Mouse (Mus musculus) limb, embryonic 13.5 days (tissue): Measurements from ENCODE around the gene Eps15. TPM values are rescaled to one million over a fixed set of nuclear protein-coding genes. Genes with fewer than 3 reads are reported as not detected.

ENCODE experiments used
- ATAC-seq: fragments of 200-750 bp; cut with Nextera tagmentation; 2 replicates; pipeline ENCODE4 v1.8.0; 2017; ENCODE audit warnings: low read depth, moderate number of reproducible peaks, moderate TSS enrichment; ENCODE audit not compliant: low FRiP score
- H3K27ac ChIP-seq: fragments of 300-500 bp; sonication (generic); 2 replicates; pipeline ENCODE4 v1.5.1; 2015; ENCODE audit warnings: inconsistent platforms, mild to moderate bottlenecking, moderate library complexity
- H3K27me3 ChIP-seq: fragments of 300-500 bp; sonication (generic); 2 replicates; pipeline ENCODE4 v1.6.1; 2015; ENCODE audit warnings: mild to moderate bottlenecking, inconsistent platforms
- H3K36me3 ChIP-seq: fragments of 300-500 bp; sonication (generic); 2 replicates; pipeline ENCODE4 v1.6.1; 2015; ENCODE audit warnings: inconsistent platforms, mild to moderate bottlenecking, moderate library complexity
- H3K4me1 ChIP-seq: fragments of 300-500 bp; sonication (generic); 2 replicates; pipeline ENCODE4 v1.6.1; 2015; ENCODE audit warnings: inconsistent platforms
- H3K4me2 ChIP-seq: fragments of 300-500 bp; sonication (generic); replicated peaks from 2 replicates; pipeline ENCODE4 v1.6.1; 2015; ENCODE audit warnings: inconsistent platforms, mild to moderate bottlenecking, moderate library complexity
- H3K4me3 ChIP-seq: fragments of 300-500 bp; sonication (generic); 2 replicates; pipeline ENCODE4 v1.5.1; 2015; ENCODE audit warnings: moderate library complexity, mild to moderate bottlenecking, inconsistent platforms
- H3K9ac ChIP-seq: fragments of 300-500 bp; sonication (generic); 2 replicates; pipeline ENCODE4 v1.6.1; 2015; ENCODE audit warnings: mild to moderate bottlenecking, inconsistent platforms
- H3K9me3 ChIP-seq: fragments of 300-500 bp; sonication (generic); 2 replicates; pipeline ENCODE4 v1.6.1; 2016; ENCODE audit warnings: inconsistent platforms
- WGBS: fragments of 180-500 bp; shearing (Covaris S2); methylation state at CpG from one replicate; pipeline ENCODE4 v1.1.7; 2015; 5-methylcytosine and 5-hydroxymethylcytosine counted together
- polyA plus RNA-seq: library from polyadenylated mRNA; unstranded; fragments of >200 nt; fragmentation: Nextera tagmentation; extraction: Ambion mirVana; gene quantifications from 2 replicates; pipeline ENCODE4 v1.2.1, GENCODE M21; 2015

The Eps15 gene
- polyA plus RNA-seq, 1 experiment from 2014 or later = 39.9 TPM

DNA sequence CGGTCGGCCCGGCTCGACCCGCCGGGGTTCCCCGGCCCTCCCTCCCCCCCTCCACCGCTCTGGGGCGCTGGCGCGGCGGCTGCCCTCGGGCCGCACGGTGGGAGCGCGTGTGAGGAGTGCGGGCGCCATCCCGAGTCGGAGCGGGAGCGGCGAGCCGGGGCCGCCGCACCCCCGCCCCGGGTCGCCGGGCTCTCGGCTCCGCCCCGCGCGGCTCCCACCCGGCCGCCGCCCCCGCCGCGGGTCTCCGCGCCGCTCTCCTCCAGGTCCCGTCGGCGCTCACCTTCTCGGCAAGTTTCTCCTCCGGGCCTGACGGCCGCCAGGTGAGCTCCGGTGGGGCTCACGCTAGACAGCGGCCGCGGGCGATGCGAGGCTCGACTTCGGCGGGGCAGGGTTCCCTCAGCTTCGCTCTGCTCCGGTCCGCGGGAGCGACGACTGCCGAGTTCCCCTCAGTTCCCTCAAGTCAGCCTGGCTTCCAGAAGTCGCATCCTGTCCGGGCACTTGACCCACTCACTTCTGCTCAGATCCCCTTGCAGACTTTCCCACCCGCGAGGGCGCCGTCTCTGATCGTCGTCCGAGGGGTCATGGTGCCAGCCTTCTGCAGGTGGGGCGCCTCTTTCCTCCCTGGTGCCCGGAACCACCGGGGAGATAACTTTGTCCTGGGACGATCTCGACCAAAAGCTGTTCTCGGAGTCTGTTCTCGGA lies 542 bp downstream of the Eps15 start:
- Histone ChIP-seq H3K4me1 (peaks cover 22% of the 10 kb centered on the region), H3K9me3 (no peaks in the 10 kb centered on the region), H3K9ac (peak overlapping the region; percentile 84), H3K4me3 (peak overlapping the region; percentile 87), H3K36me3 (no peaks in the 10 kb centered on the region), H3K27ac (peak overlapping the region; percentile 77), H3K27me3 (no peaks in the 10 kb centered on the region), H3K4me2 (peak overlapping the region; percentile 88)
- ATAC-seq = peak; percentile 90
- WGBS = under 1% methylated on average over 66 of the region's 85 CpGs

DNA sequence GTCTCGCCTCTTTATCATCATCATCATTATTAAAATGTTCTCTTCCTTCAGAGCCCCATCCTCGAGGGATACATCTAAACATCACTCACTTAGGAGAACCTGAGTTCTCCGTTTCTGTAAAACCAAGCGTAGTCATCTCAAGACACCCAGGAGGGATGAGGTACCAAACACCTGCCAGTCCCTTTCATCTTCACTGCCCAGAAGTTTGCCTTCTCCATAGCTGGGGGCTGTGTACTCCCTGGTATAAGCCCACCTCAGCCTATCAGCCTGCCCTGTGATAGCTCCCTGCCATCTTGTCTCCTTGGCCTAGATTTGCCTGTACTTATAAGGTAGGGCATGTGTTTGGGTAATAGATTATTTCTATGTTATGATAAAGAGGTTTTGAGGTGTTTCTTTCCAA lies 1.1 kb downstream of the Eps15 start:
- Histone ChIP-seq H3K4me3 (peak overlapping the region; percentile 87), H3K4me1 (peaks cover 22% of the 10 kb centered on the region), H3K9me3 (no peaks in the 10 kb centered on the region), H3K27me3 (no peaks in the 10 kb centered on the region), H3K9ac (peak overlapping the region; percentile 84), H3K27ac (no peak overlapping the region), H3K4me2 (peak overlapping the region; percentile 88), H3K36me3 (no peaks in the 10 kb centered on the region)
- WGBS = 10% methylated on average over 4 of the region's 4 CpGs
- ATAC-seq = no peak

DNA sequence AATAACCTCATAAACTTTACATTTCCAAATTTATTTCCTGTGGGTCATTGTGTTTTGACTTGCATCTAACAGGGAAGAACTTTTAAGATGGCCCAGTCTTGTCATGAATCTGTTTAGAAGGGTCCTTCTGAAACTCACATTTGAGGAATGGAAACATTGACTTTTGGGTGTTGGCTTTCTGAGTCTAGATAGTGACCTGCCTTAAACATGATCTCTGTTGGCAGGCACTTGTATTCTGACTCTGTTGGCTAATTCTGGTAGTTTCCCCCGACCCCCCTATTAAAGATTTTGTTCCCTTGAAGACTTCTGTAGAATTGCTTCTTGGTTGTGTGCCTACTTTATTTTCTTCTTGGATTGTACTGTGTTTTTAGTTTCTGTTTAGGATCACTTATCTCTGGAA lies 1.9 kb downstream of the Eps15 start:
- no peaks in the 10 kb centered on the region for H3K36me3 ChIP-seq
- no peak overlapping the region for H3K4me3 ChIP-seq
- H3K9me3 ChIP-seq = no peaks in the 10 kb centered on the region
- 81% methylated on average over 1 of the region's 1 CpGs for WGBS
- no peak overlapping the region for H3K9ac ChIP-seq
- no peak for ATAC-seq
- peaks cover 22% of the 10 kb centered on the region for H3K4me1 ChIP-seq
- no peak overlapping the region for H3K27ac ChIP-seq
- no peaks in the 10 kb centered on the region for H3K27me3 ChIP-seq
- peak overlapping the region; percentile 88; the same call in 1 of the 2 replicates for H3K4me2 ChIP-seq

DNA sequence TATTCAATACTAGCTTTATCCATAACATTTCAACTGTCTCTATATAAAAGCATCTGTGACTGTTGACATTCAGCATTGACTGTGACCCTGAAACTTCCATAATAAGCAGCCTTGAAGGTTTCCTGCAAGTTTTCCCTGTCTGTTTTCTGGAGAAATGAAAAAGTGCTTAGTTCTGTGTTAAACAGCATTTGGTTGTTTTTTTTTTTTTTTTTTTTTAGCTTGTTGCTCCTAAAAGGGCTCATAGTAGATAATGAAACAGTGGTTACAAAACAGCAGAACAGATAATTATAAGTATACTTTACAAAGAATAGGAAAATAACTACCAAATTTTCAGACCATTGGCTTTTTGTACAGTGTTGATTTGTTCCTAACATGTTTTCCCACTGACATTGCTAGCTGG lies 14.6 kb downstream of the Eps15 start:
- Histone ChIP-seq H3K36me3 (peaks cover 4% of the 10 kb centered on the region; the same call in 1 of the 2 replicates), H3K27ac (no peak overlapping the region), H3K9me3 (no peaks in the 10 kb centered on the region), H3K4me2 (no peak overlapping the region), H3K4me1 (no peaks in the 10 kb centered on the region), H3K4me3 (no peak overlapping the region), H3K9ac (no peak overlapping the region), H3K27me3 (no peaks in the 10 kb centered on the region)
- ATAC-seq = no peak

DNA sequence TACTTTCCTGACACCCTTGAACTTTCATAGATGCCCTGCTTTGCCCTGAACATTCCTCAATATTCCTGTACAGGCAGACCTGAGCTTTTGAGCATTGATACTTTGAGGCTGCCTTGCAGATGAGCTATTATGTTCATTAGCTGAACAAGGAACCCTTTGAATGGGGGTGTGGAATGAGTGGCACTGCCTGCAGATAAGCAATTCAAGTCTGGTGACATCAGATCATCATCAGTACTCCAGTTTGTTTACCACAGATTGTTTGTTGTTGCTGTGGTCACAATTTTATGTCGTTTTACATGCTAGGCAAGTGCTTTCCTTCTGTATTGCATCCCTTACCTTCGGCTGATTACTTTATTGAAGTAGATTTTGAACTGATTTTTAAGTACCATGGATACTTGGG lies 16.4 kb downstream of the Eps15 start:
- 75% methylated on average over 2 of the region's 2 CpGs for WGBS
- Histone ChIP-seq H3K9ac (no peak overlapping the region), H3K9me3 (no peaks in the 10 kb centered on the region)

DNA sequence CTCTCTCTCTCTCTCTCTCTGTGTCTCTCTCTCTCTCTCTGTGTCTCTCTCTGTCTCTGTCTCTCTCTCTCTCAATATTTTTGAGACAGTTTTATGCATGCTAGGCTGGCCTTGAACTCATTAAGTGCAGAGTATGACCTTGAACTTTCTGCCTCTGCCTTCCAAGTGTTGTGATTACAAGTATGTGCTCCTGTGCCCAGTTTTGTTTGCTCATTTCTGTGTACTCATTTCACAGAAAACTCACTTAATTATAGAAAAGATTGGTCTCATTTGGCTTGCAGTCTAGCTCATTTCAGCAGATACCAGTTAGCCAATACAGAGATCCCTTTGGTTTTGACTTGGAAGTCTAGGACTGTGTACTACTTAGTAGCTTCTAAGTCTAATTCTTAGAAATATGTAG lies 19.1 kb downstream of the Eps15 start:
- Histone ChIP-seq H3K27ac (no peak overlapping the region), H3K27me3 (no peaks in the 10 kb centered on the region), H3K9ac (no peak overlapping the region), H3K4me2 (no peak overlapping the region), H3K9me3 (no peaks in the 10 kb centered on the region), H3K4me1 (no peaks in the 10 kb centered on the region), H3K36me3 (peaks cover 4% of the 10 kb centered on the region; the same call in 1 of the 2 replicates), H3K4me3 (no peak overlapping the region)
- ATAC-seq = no peak

More for the DNA sequence above, 16.4 kb downstream of the Eps15 start:
- H3K36me3 ChIP-seq = peaks cover 4% of the 10 kb centered on the region; the same call in 1 of the 2 replicates
- no peaks in the 10 kb centered on the region for H3K27me3 ChIP-seq
- no peak overlapping the region for H3K4me3 ChIP-seq
- H3K27ac ChIP-seq = no peak overlapping the region
- no peak overlapping the region for H3K4me2 ChIP-seq
- no peak for ATAC-seq
- H3K4me1 ChIP-seq = no peaks in the 10 kb centered on the region

DNA sequence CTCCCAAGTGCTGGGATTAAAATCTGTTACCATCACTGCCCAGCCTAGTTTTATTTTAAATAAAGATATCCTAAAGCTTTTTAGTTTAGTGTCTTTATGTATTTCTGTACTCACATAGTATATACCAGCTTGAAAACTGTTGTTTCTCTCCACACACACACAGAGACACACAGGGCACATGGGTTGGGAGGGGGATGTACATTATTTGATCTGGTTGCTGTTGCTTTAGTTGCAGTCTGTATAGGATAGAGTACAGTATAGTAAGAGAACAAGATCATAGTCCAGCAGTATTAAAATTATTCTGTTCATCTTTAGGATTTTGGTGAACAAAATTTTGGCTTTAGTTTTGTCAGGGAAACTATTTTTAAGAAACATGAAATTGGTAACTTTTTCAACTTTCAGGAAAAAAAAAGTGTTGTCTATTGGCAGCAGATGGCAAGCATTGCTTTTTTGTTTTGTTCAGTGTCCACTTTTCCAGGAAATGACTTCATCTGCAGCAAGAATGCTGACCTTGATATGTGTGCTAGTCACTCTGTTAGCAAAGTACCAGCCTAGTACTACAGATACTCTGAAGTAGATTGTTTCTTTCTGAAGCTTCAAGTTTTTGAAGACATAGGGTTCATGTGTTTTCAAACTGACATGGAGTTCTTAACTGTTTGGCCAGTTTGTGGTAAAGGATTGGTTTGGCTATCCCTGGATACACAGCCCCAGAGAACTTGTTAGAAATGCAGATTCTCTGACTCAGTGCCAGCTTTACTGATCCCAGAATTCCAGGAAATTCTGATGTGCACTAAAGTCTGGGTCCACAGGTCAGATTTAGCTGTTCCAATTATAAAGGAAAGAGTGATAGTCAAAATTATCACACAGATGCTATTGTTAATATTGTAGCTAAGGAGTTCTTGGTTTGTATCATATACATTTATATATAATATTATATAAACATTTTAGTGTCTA lies 37.1 kb downstream of the Eps15 start:
- Histone ChIP-seq H3K36me3 (peaks cover 14% of the 10 kb centered on the region), H3K9ac (no peak overlapping the region), H3K4me3 (no peak overlapping the region), H3K4me2 (no peak overlapping the region), H3K27me3 (no peaks in the 10 kb centered on the region), H3K4me1 (no peaks in the 10 kb centered on the region), H3K27ac (no peak overlapping the region), H3K9me3 (no peaks in the 10 kb centered on the region)
- no peak for ATAC-seq

DNA sequence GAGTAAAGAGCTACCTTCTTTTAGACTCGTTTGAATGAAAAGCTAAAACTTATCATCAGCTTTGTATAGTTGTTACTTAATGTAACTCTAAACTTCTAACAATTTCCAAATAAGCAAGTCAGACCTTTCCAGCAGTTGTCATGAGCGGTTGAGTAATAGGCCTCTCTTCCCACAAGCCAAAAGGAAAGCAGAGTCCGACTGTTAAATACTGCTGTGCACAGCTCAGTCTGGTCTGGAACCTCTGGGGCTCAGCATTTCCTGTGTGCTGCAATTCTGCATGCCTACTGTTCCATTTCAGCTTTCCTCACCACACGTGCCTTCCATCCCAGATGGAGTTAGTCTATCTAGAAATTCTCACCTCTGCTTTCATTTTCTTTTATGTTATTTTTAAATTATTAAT lies 56.7 kb downstream of the Eps15 start:
- Histone ChIP-seq H3K9ac (no peak overlapping the region), H3K4me1 (no peaks in the 10 kb centered on the region), H3K27ac (no peak overlapping the region), H3K4me3 (no peak overlapping the region), H3K4me2 (no peak overlapping the region), H3K9me3 (no peaks in the 10 kb centered on the region), H3K27me3 (no peaks in the 10 kb centered on the region), H3K36me3 (peaks cover 18% of the 10 kb centered on the region)
- 70% methylated on average over 4 of the region's 4 CpGs for WGBS
- ATAC-seq = no peak

DNA sequence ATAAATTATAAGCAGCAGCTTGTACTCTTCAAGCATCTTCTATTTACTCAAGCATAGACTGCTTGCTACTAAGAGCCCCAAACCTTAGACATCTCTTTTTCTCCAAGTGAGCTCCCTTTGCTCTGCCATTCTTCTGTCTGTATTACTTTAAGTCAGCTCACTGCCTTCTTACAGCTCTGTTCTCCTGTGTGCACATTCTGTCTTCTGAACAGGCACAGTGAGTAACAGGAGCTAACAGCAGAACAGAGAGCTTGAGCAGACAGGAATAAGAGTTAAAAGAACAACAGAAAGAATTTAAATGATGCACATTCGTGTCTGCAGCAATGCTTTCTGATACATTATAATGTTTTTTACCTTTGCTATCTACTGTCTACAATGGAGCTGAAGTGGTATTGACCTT lies 61.2 kb downstream of the Eps15 start:
- H3K4me1 ChIP-seq = no peaks in the 10 kb centered on the region
- H3K4me2 ChIP-seq = no peak overlapping the region
- no peaks in the 10 kb centered on the region for H3K27me3 ChIP-seq
- H3K27ac ChIP-seq = no peak overlapping the region
- H3K36me3 ChIP-seq = peaks cover 4% of the 10 kb centered on the region; the same call in 1 of the 2 replicates
- no peaks in the 10 kb centered on the region for H3K9me3 ChIP-seq
- H3K9ac ChIP-seq = no peak overlapping the region
- ATAC-seq = no peak
- 83% methylated on average over 1 of the region's 1 CpGs for WGBS
- no peak overlapping the region for H3K4me3 ChIP-seq

DNA sequence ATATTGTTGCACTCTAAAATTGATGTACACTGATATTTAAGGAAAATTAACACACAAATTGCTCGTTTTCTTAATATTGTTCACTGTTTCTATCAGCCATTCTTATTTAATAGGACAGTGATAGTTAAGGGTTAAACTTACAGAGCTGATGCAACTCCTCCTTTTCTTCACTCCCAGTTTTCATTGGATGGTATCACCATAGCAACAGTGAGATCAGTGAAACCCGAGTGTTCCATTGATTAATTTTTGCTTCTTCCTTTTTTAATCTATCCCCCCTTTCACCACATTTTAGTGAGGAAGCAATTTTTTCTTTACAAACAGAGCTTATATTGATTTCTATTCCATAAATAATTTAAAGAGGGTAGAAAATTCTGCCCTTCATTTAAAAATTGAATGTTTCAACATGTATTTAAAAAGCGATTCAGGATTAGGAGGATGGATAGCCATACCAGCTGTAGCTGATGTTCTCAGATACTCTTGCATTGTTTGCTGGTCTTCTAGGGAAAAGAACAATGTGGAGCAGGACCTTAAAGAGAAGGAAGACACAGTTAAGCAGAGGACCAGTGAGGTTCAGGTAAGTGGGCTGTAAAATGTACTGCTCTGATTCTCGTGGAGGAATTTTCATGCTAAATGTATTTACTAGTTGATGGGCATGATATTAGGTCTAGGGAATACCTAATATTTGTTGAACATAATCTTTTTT lies 62.9 kb downstream of the Eps15 start:
- Histone ChIP-seq H3K9ac (no peak overlapping the region), H3K27me3 (no peaks in the 10 kb centered on the region), H3K4me2 (no peak overlapping the region), H3K27ac (no peak overlapping the region), H3K4me1 (no peaks in the 10 kb centered on the region), H3K9me3 (no peaks in the 10 kb centered on the region), H3K36me3 (peaks cover 4% of the 10 kb centered on the region; the same call in 1 of the 2 replicates), H3K4me3 (no peak overlapping the region)
- no peak for ATAC-seq
- WGBS = 50% methylated on average over 4 of the region's 4 CpGs

DNA sequence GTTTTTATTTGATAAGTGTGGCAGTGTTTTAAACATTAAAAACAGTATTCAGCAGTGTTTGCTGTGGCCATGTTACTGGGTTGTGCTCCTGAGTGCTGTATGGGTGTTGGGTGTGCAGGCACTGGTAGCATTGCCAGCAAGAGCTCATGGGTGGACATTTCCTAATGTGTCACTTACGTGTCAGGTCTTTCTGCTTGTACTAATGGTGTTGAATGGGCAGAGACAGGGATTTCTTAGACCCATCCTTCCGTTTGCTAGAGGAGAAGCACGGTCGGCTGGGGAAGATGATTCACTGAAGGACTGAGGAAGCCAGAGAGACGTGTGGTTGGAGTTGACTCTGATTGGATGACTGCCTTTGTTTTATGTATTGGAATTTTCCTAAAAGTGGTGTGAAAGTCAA lies 63.8 kb downstream of the Eps15 start:
- Histone ChIP-seq H3K9ac (no peak overlapping the region), H3K36me3 (no peaks in the 10 kb centered on the region), H3K4me2 (no peak overlapping the region), H3K9me3 (no peaks in the 10 kb centered on the region), H3K4me1 (no peaks in the 10 kb centered on the region), H3K27ac (no peak overlapping the region), H3K4me3 (no peak overlapping the region), H3K27me3 (no peaks in the 10 kb centered on the region)
- ATAC-seq = no peak
- WGBS = 74% methylated on average over 5 of the region's 5 CpGs

DNA sequence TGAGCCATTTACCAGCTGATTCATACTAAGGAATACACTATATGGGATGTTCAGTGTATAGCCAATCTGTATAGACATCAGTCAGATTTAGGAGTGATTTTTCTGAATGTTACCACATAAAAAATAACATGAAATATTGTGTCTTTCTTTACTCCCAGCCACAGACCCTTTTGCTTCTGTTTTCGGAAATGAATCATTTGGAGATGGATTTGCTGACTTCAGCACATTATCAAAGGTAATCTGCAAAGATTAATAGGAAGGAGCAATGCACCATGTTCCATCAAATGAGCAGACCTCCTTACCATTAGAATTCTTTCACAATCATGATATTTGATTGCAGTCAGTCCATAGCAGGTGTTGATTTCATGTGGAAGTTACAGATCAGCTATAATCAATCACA lies 98.0 kb downstream of the Eps15 start:
- H3K9me3 ChIP-seq = no peaks in the 10 kb centered on the region
- WGBS = 90% methylated on average over 1 of the region's 1 CpGs
- no peak overlapping the region for H3K4me3 ChIP-seq
- no peaks in the 10 kb centered on the region for H3K4me1 ChIP-seq
- no peak overlapping the region for H3K4me2 ChIP-seq
- ATAC-seq = no peak
- H3K27ac ChIP-seq = no peak overlapping the region
- no peak overlapping the region for H3K9ac ChIP-seq
- peaks cover 35% of the 10 kb centered on the region for H3K36me3 ChIP-seq
- H3K27me3 ChIP-seq = no peaks in the 10 kb centered on the region
